Mouse (Mus musculus): Measurements from ENCODE around the gene Galnt7.

The Galnt7 gene

DNA sequence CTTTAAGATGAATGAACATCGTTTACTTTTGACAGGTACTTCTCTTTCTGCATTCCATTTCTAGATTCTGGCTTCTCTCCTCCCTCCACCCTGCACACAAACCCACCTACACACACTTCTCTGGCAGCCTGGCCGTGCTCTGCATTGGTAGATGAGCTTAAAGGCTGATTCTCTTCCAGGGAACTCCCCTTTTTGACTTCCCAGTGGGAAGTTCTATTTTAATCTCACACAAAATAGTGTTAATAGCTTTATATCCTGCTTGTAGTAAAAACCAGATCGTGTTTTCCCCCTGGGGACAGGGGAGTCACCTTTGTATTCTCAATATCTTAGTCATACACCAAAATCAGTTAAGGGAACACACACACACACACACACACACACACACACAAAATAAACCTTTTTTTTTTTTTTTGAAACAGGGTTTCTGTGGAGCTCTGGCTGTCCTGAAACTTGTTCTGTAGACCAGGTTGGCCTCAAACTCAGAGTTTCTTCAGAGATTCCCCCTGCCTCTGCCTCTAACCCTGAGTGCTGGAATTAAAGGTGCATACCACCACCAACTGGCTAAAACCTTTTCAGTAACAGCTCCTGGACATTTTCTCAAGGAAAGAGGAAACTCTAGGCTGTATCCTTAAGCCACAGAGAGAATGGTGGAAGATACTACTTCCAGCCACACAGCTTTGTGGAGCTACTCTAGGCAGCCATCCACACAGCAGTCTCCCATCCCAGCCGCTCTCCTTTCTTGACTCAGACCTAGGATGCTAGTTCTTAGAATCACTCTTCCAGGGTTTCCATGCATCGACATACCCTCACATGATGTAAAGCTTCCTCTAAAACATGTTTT, 24.7 kb downstream of the Galnt7 start:
- DNase-seq, result no peak

DNA sequence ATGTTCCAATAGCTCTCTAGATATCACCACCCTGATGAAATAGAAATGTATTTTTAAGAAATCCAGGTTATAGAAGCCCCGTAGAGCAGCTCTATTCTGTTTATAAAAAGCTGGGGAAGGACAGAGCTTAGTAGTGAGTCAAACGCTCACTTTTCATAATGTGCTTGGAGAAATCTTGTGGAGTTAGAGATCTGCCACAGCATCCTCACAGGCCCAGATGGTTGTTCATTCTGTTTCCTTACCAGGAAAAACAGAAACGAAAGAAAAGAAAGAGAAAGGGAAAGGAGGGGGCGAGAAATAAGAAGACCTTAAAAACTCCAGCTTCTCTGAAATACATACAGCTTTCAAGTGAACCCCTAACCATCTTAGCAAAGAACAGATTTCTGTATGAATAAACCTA, 28.9 kb downstream of the Galnt7 start:
- DNase-seq, result no peak

- no peak for DNase-seq
Observed at GRCm38 (mm10) chr8:57623051-57623450, 29.8 kb downstream of the Galnt7 start.

DNA sequence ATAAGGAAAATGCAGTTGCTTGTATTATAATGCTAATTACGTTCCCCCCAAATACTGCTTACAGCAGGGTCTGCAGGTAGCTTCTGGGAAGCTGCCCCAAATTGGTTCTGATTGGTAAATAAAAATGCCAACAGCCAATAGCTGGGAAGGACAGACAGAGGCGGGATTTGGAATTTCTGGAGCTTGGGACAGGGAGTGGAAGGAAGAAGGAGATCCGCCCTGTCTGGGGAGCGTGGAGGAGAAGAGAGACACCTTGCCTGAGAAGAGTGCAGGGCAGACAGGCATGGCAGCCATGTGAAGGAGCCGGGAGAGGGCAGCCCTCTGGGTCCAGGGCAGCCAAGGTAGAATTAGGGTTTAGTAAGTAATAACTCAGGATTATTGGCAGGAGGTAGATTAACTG, 35.9 kb downstream of the Galnt7 start:
- no peak for DNase-seq

DNA sequence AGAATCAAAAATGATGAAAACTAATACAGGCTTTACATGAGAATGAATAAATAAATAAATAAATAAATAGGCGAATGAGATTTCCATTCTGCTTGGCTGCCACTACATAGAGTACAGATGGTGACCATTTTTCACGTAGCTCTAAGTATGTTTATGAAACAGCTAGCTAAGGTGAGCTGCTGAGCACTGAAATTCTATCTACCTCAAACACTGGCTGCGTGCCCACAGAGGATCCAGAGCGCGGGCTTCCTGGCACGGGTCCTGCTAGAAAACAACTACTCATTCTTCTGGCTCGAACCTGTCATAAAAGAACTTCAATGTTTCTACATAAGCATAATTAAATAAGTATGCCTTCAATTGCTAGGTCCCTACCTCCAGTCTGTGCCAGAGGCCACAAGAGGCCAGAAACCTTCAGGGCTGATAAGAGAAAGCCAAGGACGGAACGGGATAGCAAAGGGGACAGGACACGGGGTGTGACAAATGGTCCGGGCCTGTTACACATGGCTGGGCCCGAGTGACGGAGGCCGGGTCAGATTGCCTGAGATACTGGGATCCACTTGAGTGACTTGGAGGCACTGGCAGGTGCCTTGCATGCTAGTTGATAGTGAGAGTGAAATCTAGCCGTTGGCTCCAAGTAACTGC, 37.7 kb downstream of the Galnt7 start:
- DNase-seq, result peak; percentile 50

DNA sequence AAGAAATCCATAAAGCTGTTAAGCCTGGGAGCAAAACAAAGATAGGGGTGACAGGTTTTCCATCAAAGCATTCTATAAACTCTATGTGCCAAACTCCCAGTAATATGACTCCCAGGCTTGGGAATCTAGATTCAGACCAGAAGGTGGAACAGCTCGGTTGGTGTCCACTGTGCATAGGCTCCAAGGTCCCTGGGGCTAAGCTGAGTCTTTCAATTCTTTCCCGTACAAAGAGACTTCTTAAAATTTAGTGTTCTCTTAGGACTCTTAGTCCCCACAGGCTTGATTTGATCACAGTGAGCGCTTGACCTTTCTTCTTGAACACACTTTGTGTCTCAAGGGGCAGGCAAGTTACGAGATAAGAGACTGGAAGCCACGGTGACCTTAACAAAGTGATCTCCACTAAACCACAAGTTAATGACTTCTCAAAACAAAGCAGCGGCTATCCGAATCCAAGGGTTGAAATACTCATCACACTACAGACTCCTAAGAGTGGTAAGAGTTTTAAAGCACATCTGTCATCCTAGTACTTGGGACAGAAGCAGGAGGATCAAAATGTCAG, 41.3 kb downstream of the Galnt7 start:
- DNase-seq, result peak; percentile 35

GRCm38 (mm10) chr8:57610706-57611418, 42.0 kb downstream of the Galnt7 start:
- DNase-seq, result peak; percentile 33

DNA sequence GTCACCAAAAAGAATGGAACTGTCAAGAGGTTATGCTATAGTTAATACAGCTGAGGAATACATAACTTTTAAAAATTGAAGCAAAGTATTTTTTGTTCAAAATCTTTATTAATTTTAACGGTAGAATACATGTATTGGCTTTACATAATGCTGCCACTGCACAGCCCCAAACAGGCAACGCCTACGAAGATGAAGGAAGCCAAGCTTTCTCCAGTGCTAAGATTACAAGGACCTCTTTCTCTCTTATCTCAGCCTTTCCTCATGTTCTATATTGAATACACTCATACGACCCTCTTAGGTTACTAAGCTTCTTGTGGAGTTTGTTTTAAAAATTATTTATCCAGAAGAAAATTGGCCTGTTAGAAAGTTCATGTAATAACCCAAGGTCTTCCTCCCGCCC, 50.3 kb downstream of the Galnt7 start:
- no peak for DNase-seq

DNA sequence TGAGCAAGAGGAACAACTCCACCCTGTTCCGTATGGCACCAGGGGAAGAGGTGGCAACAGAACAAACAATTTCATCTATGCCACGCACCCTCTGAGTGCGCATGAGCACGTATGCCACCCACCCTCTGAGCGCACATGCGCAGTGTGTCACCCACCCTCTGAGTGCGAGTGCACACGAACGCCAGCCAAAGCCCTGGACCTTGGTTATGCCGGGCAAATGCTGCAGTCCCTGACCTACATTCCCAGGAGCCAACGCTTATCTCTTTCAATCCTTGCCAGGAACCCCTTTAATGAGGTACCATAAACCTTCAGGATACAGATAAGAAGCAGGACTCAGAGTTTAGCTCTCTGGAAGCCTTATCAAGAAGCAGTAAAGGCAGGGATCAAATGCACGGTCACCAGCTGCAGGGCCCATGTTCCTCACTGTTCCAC, 50.8 kb downstream of the Galnt7 start:
- DNase-seq, result no peak

DNA sequence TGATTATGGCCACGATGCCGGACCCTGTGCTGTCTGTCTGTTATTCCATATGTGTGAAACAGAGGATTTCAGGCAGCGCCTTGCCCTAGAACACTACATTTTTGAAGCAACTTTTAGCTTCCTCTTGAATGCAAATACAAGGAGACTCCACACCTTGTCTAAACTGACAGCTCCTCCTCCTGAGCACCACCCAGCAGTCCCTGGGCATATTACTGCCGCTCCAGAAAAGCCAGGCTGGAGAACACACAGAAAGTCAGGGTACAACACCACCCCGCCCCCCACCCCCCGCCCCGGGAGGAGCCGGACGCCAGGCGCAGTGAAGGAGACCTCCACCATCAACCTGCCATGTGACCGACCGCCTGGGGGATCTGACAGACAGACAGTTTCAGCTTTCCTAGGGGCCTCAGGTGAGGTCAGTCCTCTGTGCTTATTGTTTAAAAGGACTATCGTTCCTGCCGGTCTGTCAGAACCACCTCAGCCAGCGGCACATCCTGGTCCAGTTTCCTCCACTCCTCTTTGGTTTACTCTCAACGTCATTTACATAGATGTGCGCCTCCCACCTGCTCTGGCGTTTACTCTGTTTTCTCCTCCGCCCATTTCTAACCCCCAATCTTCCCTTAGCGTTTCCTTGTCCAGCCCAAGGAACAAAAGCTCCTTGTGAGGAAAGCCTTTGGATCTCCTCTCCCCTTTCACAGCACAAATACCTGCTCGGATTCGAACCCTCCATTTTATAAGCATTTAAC, 52.8 kb downstream of the Galnt7 start:
- no peak for DNase-seq

DNA sequence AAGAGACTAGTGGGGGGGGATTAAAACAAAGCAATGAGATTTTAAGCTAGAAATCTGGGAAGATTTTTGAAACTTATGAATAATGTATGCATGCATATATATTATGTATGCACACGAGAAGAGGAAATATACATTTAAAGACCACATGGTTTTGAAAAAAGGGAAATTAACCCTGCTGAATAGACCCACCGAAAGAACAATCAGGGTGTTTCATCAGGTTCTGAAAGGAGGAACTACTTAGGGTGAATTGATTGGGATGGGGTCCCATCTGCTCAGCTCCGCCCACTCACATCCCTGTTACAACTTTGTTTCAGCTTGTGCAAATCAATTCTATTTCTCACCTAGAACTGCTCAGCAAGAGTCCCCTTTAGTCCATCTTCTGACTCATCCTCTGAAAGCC, 57.0 kb downstream of the Galnt7 start:
- DNase-seq, result no peak

DNA sequence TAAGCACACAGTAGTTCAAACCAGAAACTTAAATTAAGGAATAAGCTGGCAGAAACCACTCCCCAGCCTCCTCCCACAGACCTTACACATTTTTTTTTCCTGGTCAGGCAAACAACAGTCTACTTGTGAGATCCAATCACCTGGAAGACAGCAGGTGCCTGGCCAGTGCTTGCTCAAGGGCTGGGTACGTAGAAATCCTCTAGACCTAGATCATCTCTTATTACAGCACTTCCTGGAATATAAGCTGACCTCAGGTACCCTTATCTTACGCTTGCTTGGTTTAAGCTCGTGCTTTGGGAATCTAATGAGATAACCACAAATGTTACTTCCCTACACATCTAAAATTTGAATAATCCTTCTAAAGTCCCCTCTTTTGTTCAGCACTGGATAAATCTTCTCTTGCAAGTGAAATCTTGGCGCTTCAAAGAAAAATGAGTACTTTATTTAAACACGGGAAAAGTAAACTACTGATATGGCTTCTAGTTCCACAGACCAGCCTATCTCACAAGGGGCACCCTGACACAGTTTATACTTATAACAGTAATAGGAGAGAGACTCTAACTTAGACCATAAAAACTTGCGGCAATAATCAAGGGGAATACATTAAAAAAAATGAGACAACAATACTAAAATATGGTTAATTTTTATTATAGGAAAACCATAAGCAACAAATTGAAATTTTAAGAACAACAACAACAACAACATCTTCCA, 58.5 kb downstream of the Galnt7 start:
- no peak for DNase-seq

DNA sequence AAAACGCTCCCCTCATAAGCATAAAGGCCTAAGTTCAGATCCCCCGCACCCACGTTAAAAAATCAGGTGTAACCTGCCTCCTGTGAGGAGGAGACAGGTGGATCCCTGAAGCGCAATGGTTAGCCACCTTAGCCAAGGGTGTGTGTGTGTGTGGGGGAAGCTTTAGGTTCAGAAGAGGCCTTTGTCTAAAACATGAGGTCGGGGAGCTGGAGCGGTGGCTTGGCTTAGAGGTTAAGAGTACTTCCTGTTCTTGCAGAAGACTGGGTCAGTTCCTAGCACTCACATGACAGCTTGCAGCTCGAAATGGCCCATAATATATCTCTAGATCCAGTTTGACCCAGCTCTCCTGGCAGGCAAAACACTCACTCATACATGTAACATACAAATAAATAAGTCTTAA, 60.2 kb downstream of the Galnt7 start:
- no peak for DNase-seq

DNA sequence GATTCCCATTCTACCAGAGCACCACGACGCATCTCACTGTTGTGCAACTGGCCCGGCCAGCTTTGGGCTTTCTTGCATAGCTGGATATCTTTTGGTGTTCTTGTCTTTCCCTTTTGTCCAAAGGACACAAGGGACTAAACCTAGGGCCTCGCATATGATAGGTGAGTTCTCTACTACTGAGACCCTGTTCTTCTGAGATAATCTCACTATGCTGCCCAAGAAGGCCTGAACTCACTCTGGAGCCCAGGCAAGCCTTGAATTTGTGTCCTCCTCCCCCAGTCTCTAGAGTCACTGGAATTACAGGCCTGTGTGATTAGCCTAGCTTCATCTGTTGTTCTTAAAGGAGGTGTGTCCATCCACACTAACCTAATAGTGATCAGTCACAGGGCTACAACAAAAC, 61.2 kb downstream of the Galnt7 start:
- no peak for DNase-seq

GRCm38 (mm10) chr8:57590015-57590414, 62.8 kb downstream of the Galnt7 start:
- no peak for DNase-seq

GRCm38 (mm10) chr8:57589176-57589575, 63.7 kb downstream of the Galnt7 start:
- DNase-seq, result no peak

- no peak for DNase-seq
Observed at GRCm38 (mm10) chr8:57588604-57589003, 64.2 kb downstream of the Galnt7 start.

- no peak for DNase-seq
Observed at GRCm38 (mm10) chr8:57586667-57587066, 66.2 kb downstream of the Galnt7 start.

DNA sequence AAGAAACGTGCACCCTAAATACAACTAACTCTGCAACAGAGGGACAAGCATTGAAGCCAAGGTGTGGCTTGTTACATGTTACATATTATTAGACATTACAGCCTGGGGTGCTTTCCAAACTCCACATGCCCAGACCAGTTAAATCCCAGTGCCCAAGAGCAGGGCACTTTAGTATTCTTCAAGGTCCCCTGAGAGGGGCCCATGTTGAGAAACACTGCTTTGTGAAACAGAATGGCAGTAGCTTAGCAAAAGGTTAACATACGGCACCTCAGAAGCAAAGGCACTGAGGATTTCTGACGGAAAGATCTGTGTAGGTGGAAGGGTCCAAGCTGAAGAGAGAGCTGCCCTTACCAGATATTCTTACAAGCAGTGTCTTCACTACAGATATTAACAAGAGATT, 67.0 kb downstream of the Galnt7 start:
- no peak for DNase-seq

DNA sequence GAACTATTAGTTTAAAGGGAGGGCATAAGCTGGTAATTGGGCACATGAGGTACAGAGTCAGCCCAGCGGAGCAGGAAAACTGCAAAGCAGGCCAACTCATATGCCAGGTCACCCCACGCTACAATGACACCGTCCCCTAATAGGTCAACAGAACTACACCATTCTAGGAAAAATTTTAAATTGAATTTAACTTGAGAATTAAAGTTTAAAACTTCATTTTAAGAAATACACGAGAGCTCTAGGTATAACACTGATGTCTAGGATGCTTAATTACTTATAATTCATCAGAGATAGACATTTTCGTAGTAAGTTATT, 67.7 kb downstream of the Galnt7 start:
- no peak for DNase-seq

- DNase-seq, result no peak
Observed at GRCm38 (mm10) chr8:57584416-57585127, 68.3 kb downstream of the Galnt7 start.

- no peak for DNase-seq
Observed at GRCm38 (mm10) chr8:57579845-57580244, 73.0 kb downstream of the Galnt7 start.
